Mouse (Mus musculus): ENCODE results near the gene Actb. TPM values are rescaled to one million over a fixed set of nuclear protein-coding genes. Genes with fewer than 3 reads are reported as not detected.

Gene Actb
- polyA plus RNA-seq, 1 experiment from 2014 or later: 6,568 TPM

DNA sequence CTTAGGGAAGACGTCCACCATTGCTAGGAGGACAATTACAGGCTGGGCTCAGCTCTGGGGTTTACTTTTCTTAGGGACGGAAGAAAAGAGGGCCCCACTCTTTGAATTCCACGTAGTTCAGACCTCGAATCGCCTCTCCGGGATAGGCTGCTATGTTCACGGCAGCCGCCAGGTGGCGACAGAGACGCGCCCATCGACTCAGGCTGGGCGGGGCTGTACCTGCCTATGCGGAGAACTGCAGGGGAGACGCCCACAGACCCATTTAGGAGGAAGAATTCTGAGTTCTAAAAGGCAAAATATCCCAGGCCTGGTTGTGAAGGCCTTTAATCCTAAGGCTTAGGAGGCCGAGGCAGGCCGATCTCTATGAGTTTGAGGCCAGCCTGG lies 29.8 kb upstream of the Actb start:
- Histone ChIP-seq H3K4me3 (ENCODE audit: low read depth, low read length) (peak overlapping the region; percentile 38), H3K4me1 (ENCODE audit: control insufficient read depth, low read depth, low read length) (peaks cover 31% of the 10 kb centered on the region), H3K4me2 (ENCODE audit: low read depth, low read length) (peak overlapping the region; percentile 52), H3K9me3 (replicated peaks; ENCODE audit: control insufficient read depth, low read length) (no peaks in the 10 kb centered on the region), H3K9ac (ENCODE audit: low read depth, low read length) (peak overlapping the region; percentile 52), H3K27ac (ENCODE audit: low read length) (peak overlapping the region; percentile 22; the same call in 1 of the 2 replicates), H3K36me3 (ENCODE audit: control insufficient read depth, insufficient read depth) (no peaks in the 10 kb centered on the region), H3K27me3 (ENCODE audit: control insufficient read depth, insufficient read depth, low read depth, low read length) (no peaks in the 10 kb centered on the region)
- WGBS (ENCODE audit: insufficient replicate concordance): 3% methylated on average over 17 of the region's 17 CpGs
- ATAC-seq (ENCODE audit: low read depth): peak; percentile 52

DNA sequence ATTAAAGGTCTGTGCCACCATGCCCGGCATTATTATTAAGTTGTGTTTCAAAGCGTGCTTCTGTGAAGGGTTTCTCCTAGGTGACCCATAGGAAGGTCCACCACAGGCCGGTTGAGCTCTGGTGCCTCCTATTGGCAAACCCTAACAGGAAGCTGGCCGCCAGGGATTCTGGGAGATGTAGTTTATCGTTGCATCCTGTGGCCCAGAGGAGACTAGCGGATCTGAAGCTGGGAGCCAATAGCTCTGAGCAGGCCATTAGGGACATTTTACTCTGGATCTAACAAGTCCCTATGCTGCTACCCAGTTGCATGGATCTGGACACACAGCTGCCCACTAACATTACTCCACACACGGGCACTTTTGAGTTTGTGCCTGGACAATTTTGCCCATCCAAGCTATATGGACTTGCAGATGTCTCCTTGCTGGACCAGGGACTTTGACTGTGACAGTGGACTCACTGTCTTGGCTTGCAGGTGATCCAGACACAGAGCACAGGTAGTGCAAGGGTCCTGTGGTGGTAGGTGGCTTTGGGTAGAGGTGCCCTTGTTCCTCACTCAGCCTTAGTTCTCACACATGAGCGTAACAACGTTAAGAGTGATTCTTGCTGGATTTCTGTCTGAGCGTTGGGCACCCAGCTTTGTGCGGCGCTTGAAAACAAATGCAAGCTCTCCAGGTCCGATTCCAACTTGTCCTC lies 29.2 kb upstream of the Actb start:
- ATAC-seq (ENCODE audit: low read depth): peak; percentile 67
- Histone ChIP-seq H3K4me1 (ENCODE audit: control insufficient read depth, low read depth, low read length) (peaks cover 33% of the 10 kb centered on the region), H3K27ac (ENCODE audit: low read length) (peak overlapping the region; percentile 22; the same call in 1 of the 2 replicates)

GRCm38 (mm10) chr5:142932731-142933130 lies 26.2 kb upstream of the Actb start:
- WGBS (ENCODE audit: insufficient replicate concordance): 70% methylated on average over 8 of the region's 8 CpGs
- Histone ChIP-seq H3K9ac (ENCODE audit: low read depth, low read length) (no peak overlapping the region), H3K9me3 (replicated peaks; ENCODE audit: control insufficient read depth, low read length) (no peaks in the 10 kb centered on the region), H3K4me3 (ENCODE audit: low read depth, low read length) (no peak overlapping the region), H3K27ac (ENCODE audit: low read length) (no peak overlapping the region), H3K27me3 (ENCODE audit: control insufficient read depth, insufficient read depth, low read depth, low read length) (no peaks in the 10 kb centered on the region), H3K4me1 (ENCODE audit: control insufficient read depth, low read depth, low read length) (peaks cover 39% of the 10 kb centered on the region), H3K36me3 (ENCODE audit: control insufficient read depth, insufficient read depth) (no peaks in the 10 kb centered on the region), H3K4me2 (ENCODE audit: low read depth, low read length) (no peak overlapping the region)
- no peak for ATAC-seq (ENCODE audit: low read depth)

More for the DNA sequence above, 29.2 kb upstream of the Actb start:
- Histone ChIP-seq H3K4me2 (ENCODE audit: low read depth, low read length) (peak overlapping the region; percentile 52), H3K27me3 (ENCODE audit: control insufficient read depth, insufficient read depth, low read depth, low read length) (no peaks in the 10 kb centered on the region), H3K4me3 (ENCODE audit: low read depth, low read length) (peak overlapping the region; percentile 38), H3K9me3 (replicated peaks; ENCODE audit: control insufficient read depth, low read length) (no peaks in the 10 kb centered on the region), H3K9ac (ENCODE audit: low read depth, low read length) (peak overlapping the region; percentile 52), H3K36me3 (ENCODE audit: control insufficient read depth, insufficient read depth) (no peaks in the 10 kb centered on the region)
- 16% methylated on average over 13 of the region's 13 CpGs for WGBS (ENCODE audit: insufficient replicate concordance)

DNA sequence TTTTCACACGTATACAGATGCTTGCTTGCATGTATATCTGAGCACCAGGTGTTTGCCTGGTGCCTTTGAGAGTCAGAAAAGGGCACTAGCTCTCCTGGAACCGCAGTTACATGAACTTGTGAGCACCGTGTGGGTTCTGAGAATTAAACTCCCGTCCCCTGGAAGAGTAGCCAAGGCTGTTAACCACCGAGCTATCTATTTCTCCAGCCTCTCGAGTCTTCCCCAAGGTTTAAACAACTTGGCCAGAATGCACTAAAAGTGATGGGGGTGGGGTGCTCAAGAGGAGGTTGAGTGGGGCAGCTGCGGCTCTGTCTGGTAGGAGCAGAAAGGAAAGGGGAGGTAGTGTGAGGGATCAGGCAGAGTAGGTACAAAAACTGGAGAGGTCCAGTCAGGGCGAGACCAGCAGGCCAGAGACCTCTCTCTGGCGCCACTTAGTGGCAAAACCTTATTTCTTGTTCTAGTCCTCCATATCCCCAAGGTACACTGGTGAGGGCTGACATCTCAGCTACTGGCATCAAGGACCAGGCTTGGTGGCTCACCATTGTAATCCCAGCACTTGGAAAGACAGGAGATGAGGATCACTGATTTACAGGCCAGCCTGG lies 25.6 kb upstream of the Actb start:
- peak overlapping the region; percentile 43 for H3K9ac ChIP-seq (ENCODE audit: low read depth, low read length)
- no peaks in the 10 kb centered on the region for H3K36me3 ChIP-seq (ENCODE audit: control insufficient read depth, insufficient read depth)
- H3K9me3 ChIP-seq (replicated peaks; ENCODE audit: control insufficient read depth, low read length): no peaks in the 10 kb centered on the region
- WGBS (ENCODE audit: insufficient replicate concordance): 6% methylated on average over 9 of the region's 9 CpGs
- ATAC-seq (ENCODE audit: low read depth): peak; percentile 69
- H3K4me1 ChIP-seq (ENCODE audit: control insufficient read depth, low read depth, low read length): peaks cover 42% of the 10 kb centered on the region
- H3K4me3 ChIP-seq (ENCODE audit: low read depth, low read length): peak overlapping the region; percentile 27
- no peaks in the 10 kb centered on the region for H3K27me3 ChIP-seq (ENCODE audit: control insufficient read depth, insufficient read depth, low read depth, low read length)
- H3K27ac ChIP-seq (ENCODE audit: low read length): peak overlapping the region; percentile 60
- peak overlapping the region; percentile 54 for H3K4me2 ChIP-seq (ENCODE audit: low read depth, low read length)

DNA sequence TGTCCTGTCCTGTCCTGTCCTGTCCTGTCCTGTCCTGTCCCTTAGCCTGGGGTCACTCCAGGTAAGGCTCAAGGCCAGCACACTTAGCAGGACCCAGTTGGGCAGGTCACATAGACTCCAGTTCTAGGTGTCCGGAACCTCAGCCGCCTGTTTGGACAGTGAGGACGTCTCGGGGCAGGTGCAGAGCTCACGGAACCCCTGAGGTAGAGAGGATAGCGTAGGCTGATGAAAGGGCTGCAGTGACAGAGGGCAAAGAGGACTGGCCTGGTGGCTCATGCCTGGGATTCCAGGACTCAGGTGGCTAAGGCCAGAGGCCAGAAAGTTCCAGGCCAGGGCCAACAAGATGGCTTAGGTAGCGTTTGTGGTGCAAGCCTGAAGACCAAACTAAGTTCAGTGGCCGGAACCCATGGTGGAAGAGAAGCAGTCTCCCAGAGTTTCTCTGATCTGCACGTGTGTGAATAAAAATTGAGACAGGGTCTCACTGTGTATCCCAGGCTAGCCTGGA lies 24.7 kb upstream of the Actb start:
- Histone ChIP-seq H3K4me3 (ENCODE audit: low read depth, low read length) (no peak overlapping the region), H3K9ac (ENCODE audit: low read depth, low read length) (peak overlapping the region; percentile 43), H3K36me3 (ENCODE audit: control insufficient read depth, insufficient read depth) (no peaks in the 10 kb centered on the region), H3K4me1 (ENCODE audit: control insufficient read depth, low read depth, low read length) (peaks cover 45% of the 10 kb centered on the region), H3K27me3 (ENCODE audit: control insufficient read depth, insufficient read depth, low read depth, low read length) (no peaks in the 10 kb centered on the region), H3K27ac (ENCODE audit: low read length) (peak overlapping the region; percentile 60), H3K9me3 (replicated peaks; ENCODE audit: control insufficient read depth, low read length) (no peaks in the 10 kb centered on the region), H3K4me2 (ENCODE audit: low read depth, low read length) (peak overlapping the region; percentile 54; the same call in 1 of the 2 replicates)
- no peak for ATAC-seq (ENCODE audit: low read depth)
- WGBS (ENCODE audit: insufficient replicate concordance): 85% methylated on average over 9 of the region's 9 CpGs

DNA sequence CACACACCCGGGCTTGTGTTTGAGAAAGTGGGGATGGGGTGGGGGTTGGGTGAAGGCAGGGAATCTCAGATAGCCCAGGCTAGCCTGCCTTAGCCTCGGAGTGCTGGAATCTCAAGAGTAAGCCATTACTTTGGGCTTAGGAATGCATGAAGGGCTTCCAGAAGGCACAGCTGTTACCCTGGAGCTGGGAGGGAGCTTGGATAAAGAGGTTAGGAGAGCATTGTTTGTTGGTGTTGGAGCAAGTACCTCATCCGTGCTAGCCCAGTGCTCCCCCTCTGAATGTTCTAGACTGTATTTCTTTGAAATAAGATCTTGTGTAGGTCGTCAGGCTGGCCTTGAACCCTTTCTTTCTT lies 22.8 kb upstream of the Actb start:
- Histone ChIP-seq H3K4me3 (ENCODE audit: low read depth, low read length) (peak overlapping the region; percentile 65), H3K9me3 (replicated peaks; ENCODE audit: control insufficient read depth, low read length) (no peaks in the 10 kb centered on the region), H3K9ac (ENCODE audit: low read depth, low read length) (peak overlapping the region; percentile 78), H3K27ac (ENCODE audit: low read length) (peak overlapping the region; percentile 79), H3K27me3 (ENCODE audit: control insufficient read depth, insufficient read depth, low read depth, low read length) (no peaks in the 10 kb centered on the region), H3K4me1 (ENCODE audit: control insufficient read depth, low read depth, low read length) (peaks cover 50% of the 10 kb centered on the region), H3K36me3 (ENCODE audit: control insufficient read depth, insufficient read depth) (no peaks in the 10 kb centered on the region), H3K4me2 (ENCODE audit: low read depth, low read length) (peak overlapping the region; percentile 90)
- ATAC-seq (ENCODE audit: low read depth): no peak; the same call in 1 of the 2 replicates
- 18% methylated on average over 4 of the region's 4 CpGs for WGBS (ENCODE audit: insufficient replicate concordance)

- peaks cover 52% of the 10 kb centered on the region for H3K4me1 ChIP-seq (ENCODE audit: control insufficient read depth, low read depth, low read length)
- H3K36me3 ChIP-seq (ENCODE audit: control insufficient read depth, insufficient read depth): no peaks in the 10 kb centered on the region
- H3K4me2 ChIP-seq (ENCODE audit: low read depth, low read length): peak overlapping the region; percentile 90
- peak overlapping the region; percentile 65 for H3K4me3 ChIP-seq (ENCODE audit: low read depth, low read length)
- H3K9me3 ChIP-seq (replicated peaks; ENCODE audit: control insufficient read depth, low read length): no peaks in the 10 kb centered on the region
- peak; percentile 18 for ATAC-seq (ENCODE audit: low read depth)
- peak overlapping the region; percentile 78 for H3K9ac ChIP-seq (ENCODE audit: low read depth, low read length)
- no peaks in the 10 kb centered on the region for H3K27me3 ChIP-seq (ENCODE audit: control insufficient read depth, insufficient read depth, low read depth, low read length)
- peak overlapping the region; percentile 79 for H3K27ac ChIP-seq (ENCODE audit: low read length)
- WGBS (ENCODE audit: insufficient replicate concordance): 3% methylated on average over 34 of the region's 35 CpGs
These were observed 22.3 kb upstream of the Actb start for GRCm38 (mm10) chr5:142928749-142929399.

GRCm38 (mm10) chr5:142927341-142927930 lies 20.9 kb upstream of the Actb start:
- H3K4me2 ChIP-seq (ENCODE audit: low read depth, low read length): no peak overlapping the region
- no peak overlapping the region for H3K4me3 ChIP-seq (ENCODE audit: low read depth, low read length)
- no peaks in the 10 kb centered on the region for H3K9me3 ChIP-seq (replicated peaks; ENCODE audit: control insufficient read depth, low read length)
- H3K27me3 ChIP-seq (ENCODE audit: control insufficient read depth, insufficient read depth, low read depth, low read length): no peaks in the 10 kb centered on the region
- peaks cover 56% of the 10 kb centered on the region for H3K4me1 ChIP-seq (ENCODE audit: control insufficient read depth, low read depth, low read length)
- H3K9ac ChIP-seq (ENCODE audit: low read depth, low read length): peak overlapping the region; percentile 2; the same call in 1 of the 2 replicates
- no peaks in the 10 kb centered on the region for H3K36me3 ChIP-seq (ENCODE audit: control insufficient read depth, insufficient read depth)
- ATAC-seq (ENCODE audit: low read depth): no peak
- 87% methylated on average over 12 of the region's 12 CpGs for WGBS (ENCODE audit: insufficient replicate concordance)
- H3K27ac ChIP-seq (ENCODE audit: low read length): peak overlapping the region; percentile 68

Measured in liver, embryonic 16.5 days (tissue).